Mouse (Mus musculus) gastrocnemius, adult 2 months (tissue): ENCODE results near the gene Appl2. TPM values are rescaled to one million over a fixed set of nuclear protein-coding genes. Genes with fewer than 3 reads are reported as not detected.
A peak's percentile ranks its signal among the peaks of the same experiment; 100 is the strongest.

ENCODE experiments used
- DNase-seq: peaks from one replicate; pipeline ENCODE4 v3.0.0; 2022
- H3K27ac ChIP-seq: fragments of 200-600 bp; 2 replicates; pipeline ENCODE4 v1.8.1; 2022; ENCODE audit warnings: mild to moderate bottlenecking
- H3K4me3 ChIP-seq: fragments of 200-600 bp; 2 replicates; pipeline ENCODE4 v1.8.1; 2022; ENCODE audit warnings: mild to moderate bottlenecking, moderate library complexity
- CTCF ChIP-seq: fragments of 200-600 bp; IDR thresholded peaks from 2 replicates; pipeline ENCODE4 v1.8.1; 2022; ENCODE audit warnings: antibody characterized with exemption, mild to moderate bottlenecking, moderate library complexity
- intact Hi-C: fragments of 180-260 bp; cut with DNase I; formaldehyde crosslinking; loops from one replicate; pipeline ENCODE4 v1.15.1; 2025
- total RNA-seq, 2 experiments: library from RNA; stranded (reverse); gene quantifications; 2 replicates each; pipeline ENCODE4 v1.2.3; 2021

Appl2 gene
- total RNA-seq, 2 experiments from 2014 or later = 19.3 to 21.0 TPM

- TF ChIP-seq CTCF = no peak
- intact Hi-C loops = no loop called here
- no peak for DNase-seq
- no peak overlapping the region for H3K4me3 ChIP-seq
- H3K27ac ChIP-seq = no peak overlapping the region
These were observed 20.3 kb downstream of the Appl2 start for GRCm38 (mm10) chr10:83628241-83628640.

GRCm38 (mm10) chr10:83627113-83627687 lies 21.3 kb downstream of the Appl2 start:
- intact Hi-C loops = no loop called here
- no peak overlapping the region for H3K27ac ChIP-seq
- no peak for TF ChIP-seq CTCF
- no peak for DNase-seq
- H3K4me3 ChIP-seq = no peak overlapping the region

- Histone ChIP-seq H3K4me3 (no peak overlapping the region), H3K27ac (no peak overlapping the region)
- peak; percentile 73 for DNase-seq
- no peak for TF ChIP-seq CTCF
- intact Hi-C loops = loop anchor here (5.0 kb wide), 1 partner anchor 152 kb away; no protein-coding TSS in a partner anchor
These were observed 23.7 kb downstream of the Appl2 start for GRCm38 (mm10) chr10:83624841-83625240.

- TF ChIP-seq CTCF = no peak
- intact Hi-C loops = loop anchor here (5.0 kb wide), 1 partner anchor 153 kb away; no protein-coding TSS in a partner anchor
- Histone ChIP-seq H3K4me3 (no peak overlapping the region), H3K27ac (no peak overlapping the region)
- peak; percentile 12 for DNase-seq
These were observed 24.5 kb downstream of the Appl2 start for GRCm38 (mm10) chr10:83624065-83624464.

DNA sequence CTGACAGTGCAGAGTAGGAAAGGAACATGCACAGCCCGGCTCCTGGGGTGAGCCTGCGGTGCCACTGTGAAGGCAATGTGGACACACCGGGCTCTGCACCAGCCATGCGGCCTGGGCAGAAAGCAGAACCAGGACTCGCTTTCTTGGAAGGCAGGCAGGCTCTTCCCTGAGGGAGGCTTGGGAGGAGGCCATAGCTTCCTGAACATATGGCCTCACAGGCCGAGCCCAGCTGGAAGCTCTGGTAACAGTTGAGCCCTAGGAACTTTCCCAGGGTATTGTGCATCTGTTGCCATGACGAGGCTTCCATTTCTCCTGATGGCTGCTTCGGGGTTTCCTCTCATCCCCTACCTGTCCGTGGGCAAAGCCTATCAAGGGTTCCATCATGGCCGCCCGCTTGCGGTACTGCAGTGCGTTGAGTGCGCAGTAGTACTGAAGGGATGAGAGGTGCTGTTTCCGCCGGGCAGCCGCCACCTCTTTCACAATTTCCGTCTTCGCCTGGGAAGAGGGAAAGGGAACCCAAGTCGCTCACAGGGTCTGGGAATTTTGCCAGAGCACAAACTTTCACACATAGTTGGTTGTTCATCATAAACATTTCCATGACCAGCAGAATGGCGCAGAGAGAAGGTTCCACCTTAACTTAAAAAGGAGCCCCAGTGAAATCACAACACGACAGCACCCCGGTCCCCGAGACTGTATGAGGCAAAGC lies 28.0 kb downstream of the Appl2 start:
- intact Hi-C loops = loop anchor here (5.0 kb wide), 1 partner anchor 157 kb away; no protein-coding TSS in a partner anchor
- no peak for TF ChIP-seq CTCF
- H3K27ac ChIP-seq = no peak overlapping the region
- no peak for DNase-seq
- H3K4me3 ChIP-seq = no peak overlapping the region

GRCm38 (mm10) chr10:83618819-83619440 lies 29.6 kb downstream of the Appl2 start:
- peak overlapping the region; percentile 7; the same call in 1 of the 2 replicates for H3K4me3 ChIP-seq
- peak overlapping the region; percentile 32 for H3K27ac ChIP-seq
- no peak for TF ChIP-seq CTCF
- intact Hi-C loops = no loop called here
- DNase-seq = peak; percentile 74

GRCm38 (mm10) chr10:83617366-83617765 lies 31.2 kb downstream of the Appl2 start:
- no peak for DNase-seq
- TF ChIP-seq CTCF = peak; percentile 61
- intact Hi-C loops = no loop called here

DNA sequence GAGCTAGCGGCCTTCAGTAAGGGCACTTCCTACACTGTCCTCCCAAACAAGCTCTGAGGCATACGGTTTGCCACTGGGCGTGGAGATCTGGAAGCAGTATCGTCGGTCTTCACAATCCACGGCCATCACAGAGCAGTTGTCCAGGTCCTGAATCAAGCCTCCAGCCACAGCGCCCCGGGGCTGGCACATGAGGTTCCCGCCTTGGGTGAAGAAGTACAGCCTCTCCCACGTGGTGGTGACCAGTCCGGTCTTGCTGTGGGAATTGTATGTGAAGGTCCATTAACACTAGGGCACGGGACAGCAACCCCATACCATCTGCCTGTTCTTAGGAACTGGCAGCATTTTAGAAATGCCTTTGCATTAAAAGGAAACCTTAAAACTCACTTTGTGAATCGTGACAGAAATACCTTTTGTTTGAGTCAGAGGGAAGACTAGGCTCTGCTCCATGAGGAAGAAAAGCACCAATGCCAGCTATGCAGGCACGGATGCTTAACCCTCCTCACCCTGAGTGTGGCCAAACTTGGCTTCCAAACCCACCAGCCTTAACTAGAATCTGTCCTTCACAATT lies 35.8 kb downstream of the Appl2 start:
- H3K4me3 ChIP-seq = no peak overlapping the region
- intact Hi-C loops = no loop called here
- TF ChIP-seq CTCF = no peak

More at GRCm38 (mm10) chr10:83617366-83617765, 31.2 kb downstream of the Appl2 start:
- Histone ChIP-seq H3K27ac (no peak overlapping the region), H3K4me3 (no peak overlapping the region)

DNA sequence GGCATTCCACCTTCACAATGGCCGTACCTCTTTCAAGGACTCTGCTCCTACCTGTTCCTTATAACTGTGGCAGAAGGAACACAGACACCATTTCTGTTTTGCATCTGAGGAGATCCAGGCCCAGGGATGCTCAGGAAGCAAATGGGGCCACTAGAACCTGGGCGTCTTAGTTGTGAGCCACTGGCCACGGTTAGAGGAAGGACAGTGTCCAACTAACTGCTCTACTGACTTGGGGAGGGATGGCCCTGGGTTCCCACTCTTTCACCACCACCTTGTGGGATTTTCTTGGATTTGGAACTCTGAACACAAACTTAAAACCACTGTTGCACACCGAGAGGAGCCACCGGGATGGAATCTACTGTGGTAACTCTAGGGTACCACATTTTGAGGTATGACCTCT lies 36.7 kb downstream of the Appl2 start:
- DNase-seq = no peak
- intact Hi-C loops = no loop called here
- H3K4me3 ChIP-seq = no peak overlapping the region
- no peak overlapping the region for H3K27ac ChIP-seq
- no peak for TF ChIP-seq CTCF

More for the DNA sequence above, 35.8 kb downstream of the Appl2 start:
- H3K27ac ChIP-seq = no peak overlapping the region
- DNase-seq = no peak

DNA sequence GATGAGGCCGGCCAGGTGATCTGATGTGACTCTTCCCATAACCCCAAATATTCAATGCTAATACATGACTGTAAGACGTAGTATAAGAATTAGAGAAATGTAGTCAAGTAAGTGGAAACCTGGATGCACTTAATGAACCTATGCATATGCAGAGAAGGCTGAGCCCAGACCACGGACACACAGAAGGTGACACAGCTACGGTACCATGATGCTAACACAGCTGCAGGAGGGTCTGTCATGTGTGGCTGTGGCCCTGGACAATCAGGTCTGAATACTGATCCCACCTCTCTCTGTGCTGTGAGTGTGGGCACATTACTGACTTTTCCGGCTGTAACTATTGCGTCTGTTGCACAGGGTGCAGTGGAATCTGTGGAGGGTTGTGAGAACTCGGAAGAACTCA lies 38.0 kb downstream of the Appl2 start:
- intact Hi-C loops = no loop called here
- H3K4me3 ChIP-seq = no peak overlapping the region
- DNase-seq = no peak
- no peak overlapping the region for H3K27ac ChIP-seq
- TF ChIP-seq CTCF = no peak

- DNase-seq = no peak
- intact Hi-C loops = no loop called here
- H3K27ac ChIP-seq = no peak overlapping the region
These were observed 39.9 kb downstream of the Appl2 start for GRCm38 (mm10) chr10:83608596-83608995.

DNA sequence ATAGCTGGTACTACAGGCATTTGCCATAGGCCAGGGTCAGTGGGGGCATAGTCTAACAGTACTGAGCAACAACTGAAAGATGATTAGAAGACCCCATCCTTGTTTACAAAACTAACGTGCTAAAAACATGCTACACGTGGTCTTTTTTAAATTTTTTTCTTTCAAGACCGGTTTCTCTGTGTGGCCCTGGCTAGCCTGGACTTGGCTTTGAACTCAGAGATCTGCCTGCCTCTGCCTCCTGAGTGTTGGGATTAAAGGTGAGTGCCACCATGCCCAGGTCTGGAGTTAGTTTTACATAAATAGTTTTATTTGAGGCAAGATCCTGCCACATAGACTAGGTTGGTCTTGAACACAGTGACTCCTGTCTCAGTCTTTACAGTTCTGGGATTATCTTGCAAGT lies 41.4 kb downstream of the Appl2 start:
- H3K4me3 ChIP-seq = no peak overlapping the region
- intact Hi-C loops = no loop called here
- no peak overlapping the region for H3K27ac ChIP-seq
- TF ChIP-seq CTCF = no peak
- DNase-seq = no peak

More at GRCm38 (mm10) chr10:83608596-83608995, 39.9 kb downstream of the Appl2 start:
- no peak for TF ChIP-seq CTCF
- H3K4me3 ChIP-seq = no peak overlapping the region

- intact Hi-C loops = no loop called here
- H3K27ac ChIP-seq = no peak overlapping the region
- TF ChIP-seq CTCF = no peak
- no peak overlapping the region for H3K4me3 ChIP-seq
- no peak for DNase-seq
These were observed 42.8 kb downstream of the Appl2 start for GRCm38 (mm10) chr10:83605637-83606183.
